Mouse (Mus musculus) liver, adult 10 weeks (tissue): ENCODE data around the gene 1700007K13Rik. TPM values are rescaled to one million over a fixed set of nuclear protein-coding genes. Genes with fewer than 3 reads are reported as not detected.

Experiments
- polyA plus RNA-seq: library from polyadenylated mRNA; stranded (reverse); fragments of 350-450 nt; fragmentation: Illumina TruSeq; extraction: RNeasy Lipid Tissue Mini Kit (QIAGEN cat#74804); gene quantifications from one replicate; pipeline ENCODE4 v1.2.3, GENCODE M21; 2014; ENCODE audit warnings: low read depth, low replicate concordance

Gene 1700007K13Rik
- polyA plus RNA-seq = not detected

GRCm38 (mm10) chr2:28465836-28466518, at the start of gene 1700007K13Rik:
Gene 1700007K13Rik (minus strand): TSS chr2:28466332.

DNA sequence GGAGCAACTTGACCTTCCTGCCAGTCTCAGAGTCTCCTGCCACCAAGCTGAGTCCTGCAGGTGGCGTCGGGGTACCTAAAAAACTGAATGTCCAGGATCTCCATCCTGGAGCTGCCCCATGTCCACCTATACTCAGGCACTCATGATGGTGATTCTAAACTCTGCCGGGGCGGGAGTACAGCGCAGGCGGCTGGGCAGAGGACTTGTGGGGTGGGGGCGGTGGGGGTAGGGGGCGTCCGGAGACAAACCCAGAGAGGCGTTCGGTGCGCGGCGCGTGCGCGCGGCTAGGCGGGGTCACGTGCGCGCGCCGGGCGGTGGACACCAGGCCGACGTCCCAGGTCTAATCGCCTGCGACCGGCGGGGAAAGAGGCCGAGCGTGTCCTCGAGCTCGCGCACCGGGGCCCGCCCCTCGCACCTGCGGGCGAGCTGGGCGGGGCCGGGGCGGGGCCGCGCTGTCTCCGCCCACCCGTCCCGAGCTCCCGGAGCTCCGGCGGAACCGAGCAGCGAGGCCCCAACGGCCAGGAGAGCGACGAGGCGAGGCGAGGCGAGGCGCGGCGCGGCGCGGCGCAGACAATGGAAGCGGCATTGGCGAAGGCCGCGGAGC, 46.8 kb upstream of the 1700007K13Rik start, which contains the start of gene Ralgds:
TSS of gene Ralgds (plus strand) at position 328 of the 604 bp plus-strand sequence.

GRCm38 (mm10) chr2:28505795-28506194, 39.7 kb upstream of the 1700007K13Rik start, which contains the start of gene Gm10134:
Gene Gm10134 (plus strand): TSS chr2:28506095.

GRCm38 (mm10) chr2:28496671-28497070, 30.5 kb upstream of the 1700007K13Rik start, which contains the start of gene Gbgt1:
Gene Gbgt1 (plus strand): TSS chr2:28496891.

GRCm38 (mm10) chr2:28467860-28468485, 1.8 kb upstream of the 1700007K13Rik start, which contains the start of gene Mrps2:
Gene Mrps2 (plus strand): TSS chr2:28468066.

GRCm38 (mm10) chr2:28446515-28447314, 19.4 kb downstream of the 1700007K13Rik start, which contains the start of gene Ppp1r26:
Gene Ppp1r26 (plus strand): TSS chr2:28446800.

Other genes starting within 250 kb of the 1700007K13Rik start
- not detected for gene Ppp1r26, start 19.5 kb downstream of the 1700007K13Rik start, polyA plus RNA-seq
- 51.8 TPM for gene Mrps2, start 1.7 kb upstream of the 1700007K13Rik start, polyA plus RNA-seq
- gene Gbgt1, start 30.6 kb upstream of the 1700007K13Rik start, polyA plus RNA-seq = not detected
- gene Gm10134, start 39.8 kb upstream of the 1700007K13Rik start, polyA plus RNA-seq = not detected
- 0.61 TPM for gene Ralgds, start 46.8 kb upstream of the 1700007K13Rik start, polyA plus RNA-seq
- gene Cel, start 97.1 kb upstream of the 1700007K13Rik start, polyA plus RNA-seq = not detected
- gene Gtf3c5, start 117.4 kb upstream of the 1700007K13Rik start, polyA plus RNA-seq = 1.2 TPM
- gene Gfi1b, start 155.7 kb upstream of the 1700007K13Rik start, polyA plus RNA-seq = not detected
- gene Tsc1, start 174.9 kb upstream of the 1700007K13Rik start, polyA plus RNA-seq = 6.1 TPM
- not detected for gene Spaca9, start 233.4 kb upstream of the 1700007K13Rik start, polyA plus RNA-seq
- not detected for gene Ak8, start 233.8 kb upstream of the 1700007K13Rik start, polyA plus RNA-seq